Mouse (Mus musculus): ENCODE data around the gene Rack1.

DNA sequence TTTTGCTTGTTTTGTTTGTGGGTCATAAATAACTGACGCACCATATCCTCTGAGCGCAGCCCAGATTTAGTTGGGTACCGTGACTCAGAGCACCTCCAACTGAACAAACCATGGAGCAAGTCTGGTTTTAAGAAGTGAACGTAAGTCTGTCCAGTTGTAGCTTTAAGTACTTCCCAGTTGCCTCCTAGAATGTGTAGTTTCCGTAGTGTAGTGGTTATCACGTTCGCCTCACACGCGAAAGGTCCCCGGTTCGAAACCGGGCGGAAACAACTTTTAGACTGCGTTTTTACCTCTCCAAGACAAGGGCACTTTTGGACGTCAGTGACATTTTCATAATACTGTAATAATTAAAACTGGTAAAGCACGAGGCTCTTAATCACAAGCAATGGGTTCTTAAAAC, 18.2 kb downstream of the Rack1 start:
- TF ChIP-seq CTCF (IDR thresholded peaks at IDR 0.05; ENCODE audit: low read depth) (no peak), EP300 (IDR thresholded peaks at IDR 0.05; ENCODE audit: low read depth) (peak; percentile 81)

All from heart, postnatal 0 days (tissue).